Mouse (Mus musculus) MEL (cell line): Measurements from ENCODE around the gene Plxdc1.

ENCODE experiments used
- BHLHE40 ChIP-seq: IDR thresholded peaks from 2 replicates; pipeline ENCODE4 v1.6.1; 2012; ENCODE audit warnings: low read depth, mild to moderate bottlenecking, inconsistent platforms, low read length, improper control_type of control experiment, borderline replicate concordance
- CTCF ChIP-seq, 3 experiments: IDR thresholded peaks in 2 of 3; conservative IDR thresholded peaks in 1 of 3; 2 replicates each; pipeline ENCODE4 v1.5.1; 2011 to 2012; ENCODE audit warnings: low read length in 3 of 3, low read depth in 2 of 3, mild to moderate bottlenecking in 2 of 3, improper control_type of control experiment in 1 of 3, inconsistent platforms in 1 of 3, mixed read lengths in 1 of 3, moderate library complexity in 1 of 3; ENCODE audit not compliant: control insufficient read depth in 1 of 3, insufficient read depth in 1 of 3, poor library complexity in 1 of 3, severe bottlenecking in 1 of 3
- EP300 ChIP-seq, 2 experiments: IDR thresholded peaks; 2 replicates each; pipeline ENCODE4 v1.6.1; 2011; ENCODE audit warnings: improper control_type of control experiment in 2 of 2, low read length in 2 of 2, low read depth in 1 of 2, mild to moderate bottlenecking in 1 of 2
- ETS1 ChIP-seq: IDR thresholded peaks from 2 replicates; pipeline ENCODE4 v1.6.1; 2012; ENCODE audit warnings: low read depth, mild to moderate bottlenecking, inconsistent platforms, low read length, improper control_type of control experiment, moderate library complexity

DNA sequence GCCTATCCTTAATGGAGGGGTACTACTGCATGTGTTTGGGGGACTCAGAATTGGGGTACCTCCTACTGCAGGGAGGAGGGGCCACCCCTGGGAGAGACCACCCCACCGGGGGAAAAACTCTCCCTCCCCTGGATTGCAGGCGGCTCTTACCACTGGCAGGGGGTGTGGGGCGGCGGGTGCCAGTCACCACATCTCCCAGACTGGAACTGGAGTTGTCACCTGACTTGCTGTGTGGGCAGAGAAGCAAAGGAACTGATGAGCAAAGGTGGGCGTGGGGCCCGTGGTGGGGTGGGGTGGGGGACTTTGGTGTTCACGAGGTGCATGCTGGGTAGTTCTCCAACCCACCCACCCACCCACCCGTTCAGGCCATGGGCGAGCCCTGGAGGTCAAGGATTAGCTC lies 25.5 kb upstream of the Plxdc1 start:
- TF ChIP-seq EP300 (IDR thresholded peaks at IDR 0.05; ENCODE audit: low read depth in 1 of 2, low read length in 2 of 2) (no peak), ETS1 (no peak), BHLHE40 (no peak), CTCF (IDR thresholded peaks at IDR 0.05 in 2 of 3, conservative IDR thresholded peaks at IDR 0.05 in 1 of 3; ENCODE audit: control insufficient read depth in 1 of 3, insufficient read depth in 1 of 3, low read depth in 2 of 3, low read length in 3 of 3, poor library complexity in 1 of 3, severe bottlenecking in 1 of 3) (no peak)
